Mouse (Mus musculus) stomach, embryonic 15.5 days (tissue): Measurements from ENCODE around the gene Arhgef25. TPM values are rescaled to one million over a fixed set of nuclear protein-coding genes. Genes with fewer than 3 reads are reported as not detected.
"Not testable (repeated sequence)": the region's sequence is repeated elsewhere in the genome, so short reads cannot be mapped to it uniquely, and the experiment has no call there.

ENCODE experiments used
- ATAC-seq: fragments of 200-750 bp; cut with Nextera tagmentation; 2 replicates; pipeline ENCODE4 v1.8.0; 2017; ENCODE audit warnings: low read depth, moderate number of reproducible peaks, moderate TSS enrichment; ENCODE audit not compliant: insufficient read depth, low FRiP score
- H3K27ac ChIP-seq: fragments of 300-500 bp; sonication (generic); 2 replicates; pipeline ENCODE4 v1.5.1; 2015; ENCODE audit warnings: mild to moderate bottlenecking, inconsistent platforms
- H3K27me3 ChIP-seq: fragments of 300-500 bp; sonication (generic); replicated peaks from 2 replicates; pipeline ENCODE4 v1.6.1; 2015; ENCODE audit warnings: inconsistent platforms
- H3K36me3 ChIP-seq: fragments of 300-500 bp; sonication (generic); 2 replicates; pipeline ENCODE4 v1.6.1; 2015; ENCODE audit warnings: inconsistent platforms
- H3K4me1 ChIP-seq: fragments of 300-500 bp; sonication (generic); 2 replicates; pipeline ENCODE4 v1.6.1; 2015; ENCODE audit warnings: inconsistent platforms
- H3K4me2 ChIP-seq: fragments of 300-500 bp; sonication (generic); 2 replicates; pipeline ENCODE4 v1.6.1; 2015; ENCODE audit warnings: mild to moderate bottlenecking, inconsistent platforms
- H3K4me3 ChIP-seq: fragments of 300-500 bp; sonication (generic); replicated peaks from 2 replicates; pipeline ENCODE4 v1.5.1; 2015; ENCODE audit warnings: inconsistent platforms
- H3K9ac ChIP-seq: fragments of 300-500 bp; sonication (generic); 2 replicates; pipeline ENCODE4 v1.6.1; 2015; ENCODE audit warnings: inconsistent platforms
- H3K9me3 ChIP-seq: fragments of 300-500 bp; sonication (generic); 2 replicates; pipeline ENCODE4 v1.6.1; 2016; ENCODE audit warnings: inconsistent platforms
- WGBS: fragments of 180-500 bp; shearing (Covaris S2); methylation state at CpG from one replicate; pipeline ENCODE4 v1.1.7; 2015; 5-methylcytosine and 5-hydroxymethylcytosine counted together
- polyA plus RNA-seq: library from polyadenylated mRNA; unstranded; fragments of >200 nt; fragmentation: Nextera tagmentation; extraction: Ambion mirVana; gene quantifications from 2 replicates; pipeline ENCODE4 v1.2.1, GENCODE M21; 2015

Gene Arhgef25
- polyA plus RNA-seq, 1 experiment from 2014 or later, result 65.9 TPM

DNA sequence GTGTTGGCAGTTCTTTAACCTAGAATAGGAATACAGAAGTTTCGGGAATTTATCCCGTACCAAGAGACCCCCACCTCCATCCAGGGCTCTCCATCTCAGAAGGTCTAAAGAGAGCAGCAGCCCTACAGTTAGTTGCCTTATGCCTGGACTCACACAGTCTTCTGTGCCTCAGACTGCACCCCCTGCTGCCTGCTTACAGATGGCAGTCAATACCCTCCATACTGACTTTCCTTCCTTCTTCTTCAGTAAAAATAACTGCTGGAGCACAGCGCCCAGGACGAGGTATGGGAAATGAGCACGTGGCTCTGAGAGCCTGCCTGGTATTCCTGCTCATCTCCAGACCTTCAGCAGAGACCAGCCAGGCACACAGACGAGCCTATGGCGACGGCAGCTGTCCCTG is 10.4 kb upstream of the Arhgef25 start:
- 88% methylated on average over 8 of the region's 8 CpGs for WGBS
- H3K9ac ChIP-seq, result no peak overlapping the region
- peaks cover 32% of the 10 kb centered on the region for H3K36me3 ChIP-seq
- no peaks in the 10 kb centered on the region for H3K27me3 ChIP-seq
- no peak for ATAC-seq
- 0 out of 2 replicates have a peak, but pooled peaks cover 3% of the 10 kb centered on the region for H3K4me1 ChIP-seq
- no peak overlapping the region for H3K27ac ChIP-seq
- no peak overlapping the region for H3K4me3 ChIP-seq
- no peaks in the 10 kb centered on the region for H3K9me3 ChIP-seq
- no peak overlapping the region for H3K4me2 ChIP-seq

GRCm38 (mm10) chr10:127199474-127199873 is 9.6 kb upstream of the Arhgef25 start:
- no peak for ATAC-seq
- peaks cover 29% of the 10 kb centered on the region for H3K36me3 ChIP-seq
- H3K4me2 ChIP-seq, result no peak overlapping the region
- peaks cover 10% of the 10 kb centered on the region; the same call in 1 of the 2 replicates for H3K4me1 ChIP-seq
- H3K27me3 ChIP-seq, result no peaks in the 10 kb centered on the region
- no peaks in the 10 kb centered on the region for H3K9me3 ChIP-seq
- no peak overlapping the region for H3K27ac ChIP-seq
- no peak overlapping the region for H3K4me3 ChIP-seq
- 85% methylated on average over 11 of the region's 11 CpGs for WGBS
- no peak overlapping the region for H3K9ac ChIP-seq

DNA sequence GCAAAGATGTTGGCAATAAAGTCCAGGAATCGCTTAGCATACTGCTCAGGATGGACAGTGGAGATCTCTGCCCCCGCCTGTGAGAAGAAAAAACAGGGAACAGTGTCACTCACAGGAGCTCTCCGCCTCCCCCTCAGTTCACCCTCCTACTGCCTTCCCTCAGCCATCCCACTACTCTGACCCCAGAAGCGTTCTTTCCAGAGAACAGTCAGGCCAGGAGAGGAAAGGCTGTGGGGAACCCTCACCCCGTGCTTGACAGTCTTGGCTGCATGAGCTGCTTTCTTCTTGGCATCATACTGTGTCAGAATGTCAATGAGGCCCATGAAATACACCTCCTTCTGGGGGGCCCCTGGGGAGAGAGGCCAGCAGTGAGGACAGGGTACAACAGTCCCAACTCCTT is 9.2 kb upstream of the Arhgef25 start:
- Histone ChIP-seq H3K36me3 (peaks cover 29% of the 10 kb centered on the region), H3K9me3 (no peaks in the 10 kb centered on the region), H3K27me3 (no peaks in the 10 kb centered on the region), H3K4me2 (no peak overlapping the region), H3K27ac (no peak overlapping the region), H3K9ac (no peak overlapping the region), H3K4me3 (no peak overlapping the region), H3K4me1 (peaks cover 14% of the 10 kb centered on the region)
- no peak for ATAC-seq
- WGBS, result 78% methylated on average over 5 of the region's 5 CpGs

- ATAC-seq, result no peak
- Histone ChIP-seq H3K36me3 (peaks cover 29% of the 10 kb centered on the region), H3K4me1 (peaks cover 14% of the 10 kb centered on the region), H3K27me3 (no peaks in the 10 kb centered on the region), H3K4me3 (no peak overlapping the region), H3K27ac (no peak overlapping the region), H3K9ac (no peak overlapping the region), H3K4me2 (no peak overlapping the region), H3K9me3 (no peaks in the 10 kb centered on the region)
- WGBS, result 43% methylated on average over 2 of the region's 2 CpGs
Measured at GRCm38 (mm10) chr10:127198492-127198891, 8.6 kb upstream of the Arhgef25 start.

- 80% methylated on average over 11 of the region's 11 CpGs for WGBS
- H3K9ac ChIP-seq, result no peak overlapping the region
- H3K9me3 ChIP-seq, result no peaks in the 10 kb centered on the region
- H3K4me1 ChIP-seq, result peaks cover 14% of the 10 kb centered on the region
- ATAC-seq, result no peak
- H3K4me2 ChIP-seq, result no peak overlapping the region
- no peaks in the 10 kb centered on the region for H3K27me3 ChIP-seq
- no peak overlapping the region for H3K27ac ChIP-seq
- H3K4me3 ChIP-seq, result no peak overlapping the region
- peaks cover 28% of the 10 kb centered on the region for H3K36me3 ChIP-seq
Measured at GRCm38 (mm10) chr10:127197505-127198110, 7.7 kb upstream of the Arhgef25 start.

DNA sequence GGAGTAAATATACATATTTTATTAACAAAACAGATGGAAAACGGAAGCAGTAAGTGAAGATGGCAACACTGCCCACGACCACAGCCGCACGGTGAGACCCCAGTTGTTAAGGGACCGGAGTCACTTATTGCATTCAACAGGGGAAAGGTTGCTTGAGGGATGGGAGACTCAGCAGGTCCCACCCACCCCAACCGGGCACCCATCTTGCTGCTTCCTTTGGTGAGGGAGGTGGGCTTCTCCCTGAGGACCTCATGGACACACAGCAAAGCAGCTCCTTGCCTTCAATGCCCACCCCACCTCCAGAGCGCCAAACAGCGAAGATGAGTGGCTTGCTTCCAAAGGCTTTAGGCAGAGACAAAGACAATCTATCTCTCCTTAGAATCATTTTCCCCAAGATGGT is 7.2 kb upstream of the Arhgef25 start:
- Histone ChIP-seq H3K9ac (no peak overlapping the region), H3K4me2 (no peak overlapping the region), H3K9me3 (no peaks in the 10 kb centered on the region), H3K27me3 (no peaks in the 10 kb centered on the region), H3K4me1 (peaks cover 18% of the 10 kb centered on the region), H3K4me3 (no peak overlapping the region), H3K27ac (peak overlapping the region; percentile 48), H3K36me3 (peaks cover 31% of the 10 kb centered on the region)
- 89% methylated on average over 8 of the region's 8 CpGs for WGBS
- no peak for ATAC-seq

GRCm38 (mm10) chr10:127196392-127196791 is 6.5 kb upstream of the Arhgef25 start:
- H3K4me2 ChIP-seq, result peak overlapping the region; percentile 96
- H3K9ac ChIP-seq, result no peak overlapping the region
- peak overlapping the region; percentile 97 for H3K4me3 ChIP-seq
- no peaks in the 10 kb centered on the region for H3K9me3 ChIP-seq
- peaks cover 31% of the 10 kb centered on the region for H3K36me3 ChIP-seq
- WGBS, result 13% methylated on average over 5 of the region's 5 CpGs
- H3K4me1 ChIP-seq, result peaks cover 19% of the 10 kb centered on the region
- peak overlapping the region; percentile 94 for H3K27ac ChIP-seq
- no peaks in the 10 kb centered on the region for H3K27me3 ChIP-seq
- peak; percentile 80 for ATAC-seq

- peak within 1 kb of the TSS; percentile 96 for H3K4me2 ChIP-seq
- peaks cover 27% of the 10 kb centered on the region for H3K4me1 ChIP-seq
- peak; percentile 37; the same call in 1 of the 2 replicates for ATAC-seq
- peak within 1 kb of the TSS; percentile 97 for H3K4me3 ChIP-seq
- H3K36me3 ChIP-seq, result peaks cover 30% of the 10 kb centered on the region
- peak within 1 kb of the TSS; percentile 74 for H3K9ac ChIP-seq
- WGBS, result under 1% methylated on average over 37 of the region's 47 CpGs
- H3K27ac ChIP-seq, result peak within 1 kb of the TSS; percentile 94
- no peaks in the 10 kb centered on the region for H3K9me3 ChIP-seq
- no peaks in the 10 kb centered on the region for H3K27me3 ChIP-seq
Measured at GRCm38 (mm10) chr10:127195328-127196129, 5.6 kb upstream of the Arhgef25 start, which contains the start of gene Dtx3. Gene Dtx3 (minus strand): TSS chr10:127195728.

- Histone ChIP-seq H3K9ac (peak overlapping the region; percentile 74), H3K27me3 (no peaks in the 10 kb centered on the region), H3K4me1 (peaks cover 36% of the 10 kb centered on the region), H3K36me3 (peaks cover 25% of the 10 kb centered on the region), H3K27ac (peak overlapping the region; percentile 94), H3K9me3 (no peaks in the 10 kb centered on the region), H3K4me2 (peak overlapping the region; percentile 96), H3K4me3 (peak overlapping the region; percentile 97)
- 9% methylated on average over 22 of the region's 22 CpGs for WGBS
- 0 out of 2 replicates have a peak, but pooled peaks have one; percentile 29 for ATAC-seq
Measured at GRCm38 (mm10) chr10:127194428-127195327, 4.8 kb upstream of the Arhgef25 start.

DNA sequence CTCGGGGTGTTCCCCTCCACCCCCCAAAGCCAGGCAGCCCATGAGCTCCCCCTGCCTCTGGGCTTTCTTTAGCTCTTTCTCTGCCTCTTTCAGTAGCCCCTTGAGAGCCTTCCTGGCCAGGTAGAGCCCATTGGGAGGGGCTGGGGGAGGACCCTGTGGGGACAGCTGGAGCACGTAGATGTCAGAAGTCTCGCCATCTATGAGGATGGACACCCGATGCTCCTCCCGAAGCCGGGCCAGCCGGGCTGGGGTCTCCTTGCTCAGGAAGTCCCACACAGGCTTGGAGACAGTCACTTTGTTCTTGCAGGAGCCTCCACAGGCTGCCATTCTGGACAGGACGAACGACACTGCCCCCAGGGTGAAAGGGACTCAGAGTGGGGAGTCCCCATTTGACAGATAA is 3.1 kb upstream of the Arhgef25 start:
- Histone ChIP-seq H3K9ac (no peak overlapping the region), H3K36me3 (peaks cover 18% of the 10 kb centered on the region), H3K4me1 (peaks cover 46% of the 10 kb centered on the region), H3K9me3 (no peaks in the 10 kb centered on the region), H3K4me2 (no peak overlapping the region), H3K27me3 (no peaks in the 10 kb centered on the region), H3K4me3 (no peak overlapping the region), H3K27ac (no peak overlapping the region)
- no peak for ATAC-seq
- WGBS, result 79% methylated on average over 9 of the region's 9 CpGs

GRCm38 (mm10) chr10:127192057-127192328 is 2.1 kb upstream of the Arhgef25 start:
- peaks cover 15% of the 10 kb centered on the region for H3K36me3 ChIP-seq
- not testable (repeated sequence) for H3K27me3 ChIP-seq, H3K27ac ChIP-seq, H3K9me3 ChIP-seq, H3K9ac ChIP-seq, ATAC-seq, H3K4me3 ChIP-seq, H3K4me2 ChIP-seq
- WGBS, result 93% methylated on average over 1 of the region's 1 CpGs
- H3K4me1 ChIP-seq, result peaks cover 46% of the 10 kb centered on the region
